Mouse (Mus musculus) monocyte, adult 2 months (primary cell): ENCODE results near the gene Icos.

Source experiments
- DNase-seq, 2 experiments: peaks; one replicate each; pipeline ENCODE4 v3.0.0; 2022; ENCODE audit warnings: low spot score in 2 of 2, low read depth in 1 of 2

The Icos gene

GRCm38 (mm10) chr1:61035270-61035669 is 57.5 kb downstream of the Icos start:
- no peak for DNase-seq

GRCm38 (mm10) chr1:61038223-61038622 is 60.5 kb downstream of the Icos start:
- DNase-seq, result no peak

- DNase-seq, result no peak
Measured at GRCm38 (mm10) chr1:61039310-61039709, 61.6 kb downstream of the Icos start.

GRCm38 (mm10) chr1:61040401-61040800 is 62.7 kb downstream of the Icos start:
- DNase-seq, result no peak

- no peak for DNase-seq
Measured at GRCm38 (mm10) chr1:61042842-61043241, 65.1 kb downstream of the Icos start.

GRCm38 (mm10) chr1:61046055-61046705 is 68.5 kb downstream of the Icos start:
- DNase-seq, result no peak

- DNase-seq, result no peak
Measured at GRCm38 (mm10) chr1:61047336-61047735, 69.6 kb downstream of the Icos start.
